Mouse (Mus musculus): ENCODE measurements around the gene Pld3. TPM values are rescaled to one million over a fixed set of nuclear protein-coding genes. Genes with fewer than 3 reads are reported as not detected.
A peak's percentile ranks its signal among the peaks of the same experiment; 100 is the strongest.

Gene Pld3
- polyA plus RNA-seq, 1 experiment from 2014 or later: 53.2 TPM

- no peak overlapping the region for H3K27ac ChIP-seq (replicated peaks; ENCODE audit: low read depth, low read length)
- no peaks in the 10 kb centered on the region for H3K27me3 ChIP-seq (ENCODE audit: control insufficient read depth, insufficient read depth, low read length)
- WGBS: 83% methylated on average over 12 of the region's 12 CpGs
- DNase-seq (ENCODE audit: low spot score) (no peak), ATAC-seq (ENCODE audit: insufficient number of reproducible peaks, low FRiP score, low TSS enrichment, low read depth) (no peak)
- H3K36me3 ChIP-seq (ENCODE audit: control insufficient read depth, insufficient read depth, low read length): no peaks in the 10 kb centered on the region
- H3K4me2 ChIP-seq (ENCODE audit: low read depth, severe bottlenecking): no peak overlapping the region
- H3K4me1 ChIP-seq (ENCODE audit: control insufficient read depth, insufficient read depth, low read length): no peaks in the 10 kb centered on the region
- no peaks in the 10 kb centered on the region for H3K9me3 ChIP-seq (ENCODE audit: control insufficient read depth, low read length)
- H3K9ac ChIP-seq (ENCODE audit: low read length): no peak overlapping the region
- no peak overlapping the region for H3K4me3 ChIP-seq (ENCODE audit: low read depth, low read length)
Measured at GRCm38 (mm10) chr7:27544675-27545370, 8.2 kb downstream of the Pld3 start.

GRCm38 (mm10) chr7:27543851-27544250 lies 9.2 kb downstream of the Pld3 start:
- no peak overlapping the region for H3K9ac ChIP-seq (ENCODE audit: low read length)
- DNase-seq (ENCODE audit: low spot score) (no peak), ATAC-seq (ENCODE audit: insufficient number of reproducible peaks, low FRiP score, low TSS enrichment, low read depth) (no peak)
- WGBS: 90% methylated on average over 4 of the region's 4 CpGs
- H3K4me3 ChIP-seq (ENCODE audit: low read depth, low read length): no peak overlapping the region
- no peaks in the 10 kb centered on the region for H3K4me1 ChIP-seq (ENCODE audit: control insufficient read depth, insufficient read depth, low read length)
- H3K4me2 ChIP-seq (ENCODE audit: low read depth, severe bottlenecking): no peak overlapping the region
- H3K36me3 ChIP-seq (ENCODE audit: control insufficient read depth, insufficient read depth, low read length): no peaks in the 10 kb centered on the region; the same call in 1 of the 2 replicates
- no peaks in the 10 kb centered on the region for H3K27me3 ChIP-seq (ENCODE audit: control insufficient read depth, insufficient read depth, low read length)
- H3K27ac ChIP-seq (replicated peaks; ENCODE audit: low read depth, low read length): no peak overlapping the region
- no peaks in the 10 kb centered on the region for H3K9me3 ChIP-seq (ENCODE audit: control insufficient read depth, low read length)

GRCm38 (mm10) chr7:27543065-27543464 lies 10.0 kb downstream of the Pld3 start:
- H3K27me3 ChIP-seq (ENCODE audit: control insufficient read depth, insufficient read depth, low read length): no peaks in the 10 kb centered on the region
- DNase-seq (ENCODE audit: low spot score) (no peak), ATAC-seq (ENCODE audit: insufficient number of reproducible peaks, low FRiP score, low TSS enrichment, low read depth) (no peak)
- no peaks in the 10 kb centered on the region for H3K4me1 ChIP-seq (ENCODE audit: control insufficient read depth, insufficient read depth, low read length)
- H3K9ac ChIP-seq (ENCODE audit: low read length): no peak overlapping the region; the same call in 1 of the 2 replicates
- peak overlapping the region; percentile 43; the same call in 1 of the 2 replicates for H3K4me3 ChIP-seq (ENCODE audit: low read depth, low read length)
- no peak overlapping the region for H3K27ac ChIP-seq (replicated peaks; ENCODE audit: low read depth, low read length)
- no peaks in the 10 kb centered on the region; the same call in 1 of the 2 replicates for H3K36me3 ChIP-seq (ENCODE audit: control insufficient read depth, insufficient read depth, low read length)
- peak overlapping the region; percentile 77 for H3K4me2 ChIP-seq (ENCODE audit: low read depth, severe bottlenecking)
- H3K9me3 ChIP-seq (ENCODE audit: control insufficient read depth, low read length): no peaks in the 10 kb centered on the region
- WGBS: 57% methylated on average over 6 of the region's 6 CpGs

GRCm38 (mm10) chr7:27542392-27543033 lies 10.5 kb downstream of the Pld3 start:
- H3K4me1 ChIP-seq (ENCODE audit: control insufficient read depth, insufficient read depth, low read length): no peaks in the 10 kb centered on the region
- H3K9me3 ChIP-seq (ENCODE audit: control insufficient read depth, low read length): no peaks in the 10 kb centered on the region
- H3K4me2 ChIP-seq (ENCODE audit: low read depth, severe bottlenecking): peak overlapping the region; percentile 77
- no peak overlapping the region for H3K27ac ChIP-seq (replicated peaks; ENCODE audit: low read depth, low read length)
- ATAC-seq (ENCODE audit: insufficient number of reproducible peaks, low FRiP score, low TSS enrichment, low read depth) (peak; percentile 90), DNase-seq (ENCODE audit: low spot score) (peak; percentile 86)
- peak overlapping the region; percentile 43 for H3K4me3 ChIP-seq (ENCODE audit: low read depth, low read length)
- WGBS: 2% methylated on average over 30 of the region's 30 CpGs
- H3K36me3 ChIP-seq (ENCODE audit: control insufficient read depth, insufficient read depth, low read length): no peaks in the 10 kb centered on the region; the same call in 1 of the 2 replicates
- H3K27me3 ChIP-seq (ENCODE audit: control insufficient read depth, insufficient read depth, low read length): no peaks in the 10 kb centered on the region
- H3K9ac ChIP-seq (ENCODE audit: low read length): peak overlapping the region; percentile 65

GRCm38 (mm10) chr7:27541922-27542321 lies 11.1 kb downstream of the Pld3 start:
- peak overlapping the region; percentile 77 for H3K4me2 ChIP-seq (ENCODE audit: low read depth, severe bottlenecking)
- no peak overlapping the region; the same call in 1 of the 2 replicates for H3K9ac ChIP-seq (ENCODE audit: low read length)
- H3K4me3 ChIP-seq (ENCODE audit: low read depth, low read length): peak overlapping the region; percentile 43
- DNase-seq (ENCODE audit: low spot score): no peak
- H3K27ac ChIP-seq (replicated peaks; ENCODE audit: low read depth, low read length): no peak overlapping the region
- no peak for ATAC-seq (ENCODE audit: insufficient number of reproducible peaks, low FRiP score, low TSS enrichment, low read depth)
- no peaks in the 10 kb centered on the region for H3K9me3 ChIP-seq (ENCODE audit: control insufficient read depth, low read length)
- H3K27me3 ChIP-seq (ENCODE audit: control insufficient read depth, insufficient read depth, low read length): no peaks in the 10 kb centered on the region
- WGBS: 63% methylated on average over 5 of the region's 5 CpGs
- H3K4me1 ChIP-seq (ENCODE audit: control insufficient read depth, insufficient read depth, low read length): no peaks in the 10 kb centered on the region
- H3K36me3 ChIP-seq (ENCODE audit: control insufficient read depth, insufficient read depth, low read length): no peaks in the 10 kb centered on the region; the same call in 1 of the 2 replicates

- H3K36me3 ChIP-seq (ENCODE audit: control insufficient read depth, insufficient read depth, low read length): no peaks in the 10 kb centered on the region; the same call in 1 of the 2 replicates
- WGBS: 87% methylated on average over 16 of the region's 16 CpGs
- no peaks in the 10 kb centered on the region for H3K9me3 ChIP-seq (ENCODE audit: control insufficient read depth, low read length)
- no peaks in the 10 kb centered on the region for H3K27me3 ChIP-seq (ENCODE audit: control insufficient read depth, insufficient read depth, low read length)
- H3K4me2 ChIP-seq (ENCODE audit: low read depth, severe bottlenecking): no peak overlapping the region
- ATAC-seq (ENCODE audit: insufficient number of reproducible peaks, low FRiP score, low TSS enrichment, low read depth) (no peak), DNase-seq (ENCODE audit: low spot score) (no peak)
- H3K4me1 ChIP-seq (ENCODE audit: control insufficient read depth, insufficient read depth, low read length): no peaks in the 10 kb centered on the region
- no peak overlapping the region for H3K9ac ChIP-seq (ENCODE audit: low read length)
- no peak overlapping the region for H3K4me3 ChIP-seq (ENCODE audit: low read depth, low read length)
- H3K27ac ChIP-seq (replicated peaks; ENCODE audit: low read depth, low read length): no peak overlapping the region
Measured at GRCm38 (mm10) chr7:27541431-27541830, 11.6 kb downstream of the Pld3 start.

- 86% methylated on average over 6 of the region's 6 CpGs for WGBS
- H3K27me3 ChIP-seq (ENCODE audit: control insufficient read depth, insufficient read depth, low read length): no peaks in the 10 kb centered on the region
- no peaks in the 10 kb centered on the region for H3K4me1 ChIP-seq (ENCODE audit: control insufficient read depth, insufficient read depth, low read length)
- H3K9me3 ChIP-seq (ENCODE audit: control insufficient read depth, low read length): no peaks in the 10 kb centered on the region
- no peak overlapping the region for H3K9ac ChIP-seq (ENCODE audit: low read length)
- DNase-seq (ENCODE audit: low spot score) (no peak), ATAC-seq (ENCODE audit: insufficient number of reproducible peaks, low FRiP score, low TSS enrichment, low read depth) (no peak)
- H3K4me3 ChIP-seq (ENCODE audit: low read depth, low read length): no peak overlapping the region
- peaks cover 3% of the 10 kb centered on the region; the same call in 1 of the 2 replicates for H3K36me3 ChIP-seq (ENCODE audit: control insufficient read depth, insufficient read depth, low read length)
- H3K27ac ChIP-seq (replicated peaks; ENCODE audit: low read depth, low read length): no peak overlapping the region
- H3K4me2 ChIP-seq (ENCODE audit: low read depth, severe bottlenecking): no peak overlapping the region
Measured at GRCm38 (mm10) chr7:27540935-27541334, 12.1 kb downstream of the Pld3 start.

- 81% methylated on average over 2 of the region's 2 CpGs for WGBS
- no peak for ATAC-seq (ENCODE audit: insufficient number of reproducible peaks, low FRiP score, low TSS enrichment, low read depth)
- no peak overlapping the region for H3K9ac ChIP-seq (ENCODE audit: low read length)
- no peaks in the 10 kb centered on the region for H3K4me1 ChIP-seq (ENCODE audit: control insufficient read depth, insufficient read depth, low read length)
- H3K27me3 ChIP-seq (ENCODE audit: control insufficient read depth, insufficient read depth, low read length): no peaks in the 10 kb centered on the region
- peaks cover 3% of the 10 kb centered on the region; the same call in 1 of the 2 replicates for H3K36me3 ChIP-seq (ENCODE audit: control insufficient read depth, insufficient read depth, low read length)
- no peak overlapping the region for H3K4me2 ChIP-seq (ENCODE audit: low read depth, severe bottlenecking)
- no peak overlapping the region for H3K27ac ChIP-seq (replicated peaks; ENCODE audit: low read depth, low read length)
- H3K4me3 ChIP-seq (ENCODE audit: low read depth, low read length): no peak overlapping the region
- no peak for DNase-seq (ENCODE audit: low spot score)
- H3K9me3 ChIP-seq (ENCODE audit: control insufficient read depth, low read length): no peaks in the 10 kb centered on the region
Measured at GRCm38 (mm10) chr7:27540521-27540920, 12.5 kb downstream of the Pld3 start.

Data from limb, embryonic 11.5 days (tissue).